Mouse (Mus musculus): ENCODE results near the gene Mbnl2. TPM values are rescaled to one million over a fixed set of nuclear protein-coding genes. Genes with fewer than 3 reads are reported as not detected.

The Mbnl2 gene
- total RNA-seq, 4 experiments from 2014 or later: 203 to 240 (median 218) TPM

- DNase-seq: no peak
Observed at GRCm38 (mm10) chr14:120433931-120434398, 158.5 kb downstream of the Mbnl2 start.

GRCm38 (mm10) chr14:120434831-120435230 lies 159.4 kb downstream of the Mbnl2 start:
- DNase-seq: no peak

- no peak for DNase-seq
Observed at GRCm38 (mm10) chr14:120440716-120441115, 165.2 kb downstream of the Mbnl2 start.

GRCm38 (mm10) chr14:120441256-120441655 lies 165.8 kb downstream of the Mbnl2 start:
- no peak for DNase-seq

GRCm38 (mm10) chr14:120441836-120442235 lies 166.4 kb downstream of the Mbnl2 start:
- no peak for DNase-seq

- DNase-seq: no peak
Observed at GRCm38 (mm10) chr14:120454221-120454620, 178.8 kb downstream of the Mbnl2 start.

- DNase-seq: no peak
Observed at GRCm38 (mm10) chr14:120463938-120464727, 188.7 kb downstream of the Mbnl2 start.

- DNase-seq: no peak
Observed at GRCm38 (mm10) chr14:120466816-120467215, 191.3 kb downstream of the Mbnl2 start.

GRCm38 (mm10) chr14:120469126-120469790 lies 193.8 kb downstream of the Mbnl2 start:
- DNase-seq: peak; percentile 46

- DNase-seq: no peak
Observed at GRCm38 (mm10) chr14:120476186-120476697, 200.8 kb downstream of the Mbnl2 start.

- DNase-seq: peak; percentile 97
Observed at GRCm38 (mm10) chr14:120477288-120477981, 202.0 kb downstream of the Mbnl2 start.

- peak; percentile 96 for DNase-seq
Observed at GRCm38 (mm10) chr14:120477982-120478568, 202.6 kb downstream of the Mbnl2 start, which contains the start of gene Rap2a. Gene Rap2a, plus strand, starts transcription at chr14:120478444.

- peak; percentile 44 for DNase-seq
Observed at GRCm38 (mm10) chr14:120478641-120479341, 203.3 kb downstream of the Mbnl2 start.

GRCm38 (mm10) chr14:120480341-120480900 lies 205.0 kb downstream of the Mbnl2 start:
- no peak for DNase-seq

- DNase-seq: no peak
Observed at GRCm38 (mm10) chr14:120480927-120481326, 205.5 kb downstream of the Mbnl2 start.

Other genes starting within 250 kb of the Mbnl2 start
- not detected for gene Oxgr1, start 233.2 kb upstream of the Mbnl2 start, total RNA-seq (2022)
- gene Rap2a, start 202.8 kb downstream of the Mbnl2 start, total RNA-seq (2022): 10 to 100 TPM; 18.7 to 22.9 (median 20.3) TPM